Mouse (Mus musculus) forebrain, embryonic 10.5 days (tissue): ENCODE results near the gene Rasgrf1. TPM values are rescaled to one million over a fixed set of nuclear protein-coding genes. Genes with fewer than 3 reads are reported as not detected.
"Not testable (repeated sequence)": the region's sequence is repeated elsewhere in the genome, so short reads cannot be mapped to it uniquely, and the experiment has no call there.

Experiments used
- DNase-seq: peaks from one replicate; pipeline ENCODE4 v3.0.0-alpha.2; 2017; ENCODE audit warnings: low spot score; ENCODE audit errors: extremely low spot score
- H3K27ac ChIP-seq: fragments of 300-500 bp; sonication (generic); 2 replicates; pipeline ENCODE4 v1.5.1; 2016; ENCODE audit warnings: mild to moderate bottlenecking
- H3K27me3 ChIP-seq: fragments of 300-500 bp; sonication (generic); 2 replicates; pipeline ENCODE4 v1.6.1; 2016; ENCODE audit warnings: mild to moderate bottlenecking; ENCODE audit not compliant: poor library complexity, severe bottlenecking
- H3K36me3 ChIP-seq: fragments of 300-500 bp; sonication (generic); replicated peaks from 2 replicates; pipeline ENCODE4 v1.6.1; 2016; ENCODE audit warnings: mild to moderate bottlenecking, moderate library complexity
- H3K4me1 ChIP-seq: fragments of 300-500 bp; sonication (generic); 2 replicates; pipeline ENCODE4 v1.6.1; 2016
- H3K4me3 ChIP-seq: fragments of 300-500 bp; sonication (generic); 2 replicates; pipeline ENCODE4 v1.5.1; 2016; ENCODE audit warnings: mild to moderate bottlenecking, moderate library complexity
- H3K9me3 ChIP-seq: fragments of 300-500 bp; sonication (generic); 2 replicates; pipeline ENCODE4 v1.6.1; 2016; ENCODE audit warnings: mild to moderate bottlenecking, moderate library complexity
- WGBS: fragments of 180-500 bp; shearing (Covaris S2); methylation state at CpG from one replicate; pipeline ENCODE4 v1.1.7; 2016; 5-methylcytosine and 5-hydroxymethylcytosine counted together
- polyA plus RNA-seq: library from polyadenylated mRNA; unstranded; fragments of >200 nt; fragmentation: Nextera tagmentation; extraction: Ambion mirVana; gene quantifications from 2 replicates; pipeline ENCODE4 v1.2.1, GENCODE M21; 2016

Rasgrf1 gene
- polyA plus RNA-seq, 1 experiment from 2014 or later = not detected

- Histone ChIP-seq H3K9me3 (no peaks in the 10 kb centered on the region), H3K4me3 (no peak overlapping the region), H3K27me3 (peaks cover 16% of the 10 kb centered on the region), H3K4me1 (no peaks in the 10 kb centered on the region), H3K36me3 (no peaks in the 10 kb centered on the region), H3K27ac (no peak overlapping the region)
- 91% methylated on average over 9 of the region's 9 CpGs for WGBS
- no peak for DNase-seq
Measured at GRCm38 (mm10) chr9:90059828-90060573, 150.3 kb downstream of the Rasgrf1 start.

- Histone ChIP-seq H3K27me3 (peaks cover 13% of the 10 kb centered on the region), H3K36me3 (no peaks in the 10 kb centered on the region)
- 90% methylated on average over 2 of the region's 2 CpGs for WGBS
Measured at GRCm38 (mm10) chr9:90060574-90060875, 150.8 kb downstream of the Rasgrf1 start.

GRCm38 (mm10) chr9:90060932-90061331 is 151.2 kb downstream of the Rasgrf1 start:
- not testable (repeated sequence) for H3K4me1 ChIP-seq, DNase-seq, H3K27me3 ChIP-seq, H3K4me3 ChIP-seq, H3K9me3 ChIP-seq, H3K36me3 ChIP-seq, H3K27ac ChIP-seq
- WGBS = 91% methylated on average over 5 of the region's 5 CpGs

More at GRCm38 (mm10) chr9:90060574-90060875, 150.8 kb downstream of the Rasgrf1 start:
- DNase-seq = no peak
- Histone ChIP-seq H3K4me3 (no peak overlapping the region), H3K4me1 (no peaks in the 10 kb centered on the region), H3K9me3 (no peaks in the 10 kb centered on the region), H3K27ac (no peak overlapping the region)

GRCm38 (mm10) chr9:90067341-90067740 is 157.6 kb downstream of the Rasgrf1 start:
- Histone ChIP-seq H3K4me1 (no peaks in the 10 kb centered on the region), H3K27ac (no peak overlapping the region), H3K9me3 (no peaks in the 10 kb centered on the region), H3K4me3 (no peak overlapping the region), H3K27me3 (no peaks in the 10 kb centered on the region), H3K36me3 (no peaks in the 10 kb centered on the region)
- DNase-seq = no peak
- 81% methylated on average over 2 of the region's 2 CpGs for WGBS

- Histone ChIP-seq H3K9me3 (no peaks in the 10 kb centered on the region), H3K36me3 (no peaks in the 10 kb centered on the region), H3K27me3 (no peaks in the 10 kb centered on the region), H3K4me3 (no peak overlapping the region), H3K27ac (no peak overlapping the region), H3K4me1 (no peaks in the 10 kb centered on the region)
- DNase-seq = no peak
- 87% methylated on average over 6 of the region's 6 CpGs for WGBS
Measured at GRCm38 (mm10) chr9:90068786-90069185, 159.1 kb downstream of the Rasgrf1 start.

GRCm38 (mm10) chr9:90069485-90069884 is 159.8 kb downstream of the Rasgrf1 start:
- Histone ChIP-seq H3K27ac (no peak overlapping the region), H3K4me1 (no peaks in the 10 kb centered on the region)
- WGBS = 79% methylated on average over 7 of the region's 7 CpGs

GRCm38 (mm10) chr9:90070174-90070573 is 160.5 kb downstream of the Rasgrf1 start:
- DNase-seq = no peak
- Histone ChIP-seq H3K36me3 (no peaks in the 10 kb centered on the region), H3K27ac (no peak overlapping the region), H3K4me1 (no peaks in the 10 kb centered on the region), H3K4me3 (no peak overlapping the region), H3K27me3 (no peaks in the 10 kb centered on the region), H3K9me3 (no peaks in the 10 kb centered on the region)
- 89% methylated on average over 7 of the region's 7 CpGs for WGBS

More at GRCm38 (mm10) chr9:90069485-90069884, 159.8 kb downstream of the Rasgrf1 start:
- Histone ChIP-seq H3K36me3 (no peaks in the 10 kb centered on the region), H3K4me3 (no peak overlapping the region), H3K27me3 (no peaks in the 10 kb centered on the region), H3K9me3 (no peaks in the 10 kb centered on the region)
- DNase-seq = no peak

- H3K27ac ChIP-seq = no peak overlapping the region
- 89% methylated on average over 4 of the region's 4 CpGs for WGBS
- no peaks in the 10 kb centered on the region for H3K4me1 ChIP-seq
- no peak overlapping the region for H3K4me3 ChIP-seq
- DNase-seq = no peak
- no peaks in the 10 kb centered on the region for H3K9me3 ChIP-seq
- no peaks in the 10 kb centered on the region for H3K36me3 ChIP-seq
- no peaks in the 10 kb centered on the region for H3K27me3 ChIP-seq
Measured at GRCm38 (mm10) chr9:90075336-90075735, 165.6 kb downstream of the Rasgrf1 start.

GRCm38 (mm10) chr9:90076131-90076530 is 166.4 kb downstream of the Rasgrf1 start:
- H3K9me3 ChIP-seq = no peaks in the 10 kb centered on the region
- no peaks in the 10 kb centered on the region for H3K4me1 ChIP-seq
- no peaks in the 10 kb centered on the region for H3K27me3 ChIP-seq
- 88% methylated on average over 5 of the region's 5 CpGs for whole genome bisulfite sequencing
- H3K4me3 ChIP-seq = no peak overlapping the region
- DNase-seq = no peak
- H3K27ac ChIP-seq = no peak overlapping the region
- no peaks in the 10 kb centered on the region for H3K36me3 ChIP-seq

Other genes starting within 250 kb of the Rasgrf1 start
- 45.3 and 45.4 TPM in 2 replicates for gene Tmed3, start 204.8 kb upstream of the Rasgrf1 start, polyA plus RNA-seq
- not detected in 2 replicates for gene Ankrd34c, start 171.4 kb upstream of the Rasgrf1 start, polyA plus RNA-seq
- 6.0 TPM in 2 replicates for gene Ctsh, start 144.2 kb downstream of the Rasgrf1 start, polyA plus RNA-seq
- 528 and 553 TPM in 2 replicates for gene Morf4l1, start 204.9 kb downstream of the Rasgrf1 start, polyA plus RNA-seq